Mouse (Mus musculus) cortical plate, adult 2 months (tissue): ENCODE measurements at regions not wholly inside any gene's neighbourhood (a gene's known extent, or its start where the extent isn't known, plus 50 kb on each side); places are given as distances from the start of the nearest gene placed in this dataset.

Experiments used
- CTCF ChIP-seq: fragments of 200-500 bp; IDR thresholded peaks from 2 replicates; pipeline ENCODE4 v1.5.1; 2011; ENCODE audit warnings: mild to moderate bottlenecking, control low read depth, low read length; ENCODE audit not compliant: insufficient read depth; ENCODE audit errors: extremely low read depth
- POLR2A ChIP-seq: fragments of 200-500 bp; IDR thresholded peaks from 2 replicates; pipeline ENCODE4 v1.6.1; 2011; ENCODE audit warnings: mild to moderate bottlenecking, low read length, control low read depth; ENCODE audit not compliant: insufficient read depth; ENCODE audit errors: extremely low read depth

- no peak for TF ChIP-seq CTCF
- no peak for TF ChIP-seq POLR2A
Observed at GRCm38 (mm10) chr5:45219558-45219957, 230.5 kb downstream of the Qdpr start.
